Mouse (Mus musculus) bone marrow macrophage, adult 2 months (primary cell): Measurements from ENCODE around the gene Ephx1.

Experiments
- CTCF ChIP-seq: IDR thresholded peaks from 2 replicates; pipeline ENCODE4 v1.5.1; 2012; ENCODE audit warnings: low read depth, mild to moderate bottlenecking, low read length, moderate library complexity
- POLR2A ChIP-seq: IDR thresholded peaks from 2 replicates; pipeline ENCODE4 v1.6.1; 2012; ENCODE audit warnings: mild to moderate bottlenecking, low read depth, low read length, borderline replicate concordance

GRCm38 (mm10) chr1:181005331-181005730, 15.4 kb downstream of the Ephx1 start:
- TF ChIP-seq CTCF (no peak), POLR2A (no peak)
